Mouse (Mus musculus) heart, postnatal 0 days (tissue): Measurements from ENCODE around the gene Asic1.

Source experiments
- CTCF ChIP-seq: IDR thresholded peaks from 2 replicates; pipeline ENCODE4 v1.5.1; 2016; ENCODE audit warnings: antibody characterized with exemption, control low read depth, low read depth
- EP300 ChIP-seq: IDR thresholded peaks from 2 replicates; pipeline ENCODE4 v1.6.1; 2016; ENCODE audit warnings: antibody characterized with exemption, low read depth

- TF ChIP-seq CTCF (no peak), EP300 (no peak)
Measured at GRCm38 (mm10) chr15:99669392-99669791, 776 bp upstream of the Asic1 start.
